ENCODE assay signal across 8 mouse cellular contexts in genomic region chr6:106799333-106800226, GRCm38 (mm10). TPM values are rescaled to one million over a fixed set of nuclear protein-coding genes. Genes with fewer than 3 reads are reported as not detected.
DNase-seq lines count a peak whose midpoint lies in the region; ATAC-seq lines count a peak whose summit lies in the region.

Crbn (minus strand) TSS chr6:106800077.

- H3K4me1 ChIP-seq in brown adipose tissue, adult 24 weeks (ENCODE audit: control insufficient read depth, insufficient read depth, insufficient read length, low read length), result peaks cover 2% of the 10 kb centered on the region; the same call in 1 of the 2 replicates
- H3K4me1 ChIP-seq in heart, embryonic 14.5 days (ENCODE audit: control insufficient read depth in 2 of 2, insufficient read depth in 2 of 2, low read length in 2 of 2), result peaks cover 0 to 11% of the 10 kb centered on the region in 2 experiments; a peak in 2 of 4 replicates
- H3K4me1 ChIP-seq in liver, embryonic 13.5 days (replicated peaks), result peaks cover 18% of the 10 kb centered on the region
- H3K4me1 ChIP-seq in stomach, embryonic 16.5 days (ENCODE audit: control insufficient read depth, insufficient read depth, low read length), result peaks cover 11% of the 10 kb centered on the region

- 1% methylated on average over 57 of the region's 57 CpGs for WGBS in heart, embryonic 14.5 days
- under 1% methylated on average over 57 of the region's 57 CpGs for WGBS in liver, embryonic 13.5 days (ENCODE audit: insufficient replicate concordance)
- WGBS in stomach, embryonic 16.5 days, result 1% methylated on average over 56 of the region's 57 CpGs

- peak within 1 kb of the TSS; percentile 90 for H3K9ac ChIP-seq in heart, embryonic 14.5 days (ENCODE audit: low read length)
- peak within 1 kb of the TSS; percentile 83 for H3K9ac ChIP-seq in liver, embryonic 13.5 days
- H3K9ac ChIP-seq in stomach, embryonic 16.5 days (ENCODE audit: low read length), result peak within 1 kb of the TSS; percentile 79

- peak within 1 kb of the TSS; percentile 96 for H3K4me2 ChIP-seq in heart, embryonic 14.5 days (ENCODE audit: low read length)
- H3K4me2 ChIP-seq in liver, embryonic 13.5 days, result peak within 1 kb of the TSS; percentile 86
- peak within 1 kb of the TSS; percentile 88 for H3K4me2 ChIP-seq in stomach, embryonic 16.5 days (ENCODE audit: low read depth, low read length)

- H3K27me3 ChIP-seq in heart, embryonic 14.5 days (ENCODE audit: control insufficient read depth, insufficient read depth, low read length), result no peaks in the 10 kb centered on the region
- H3K27me3 ChIP-seq in liver, embryonic 13.5 days, result no peaks in the 10 kb centered on the region
- H3K27me3 ChIP-seq in stomach, embryonic 16.5 days (ENCODE audit: control insufficient read depth, insufficient read depth, low read length), result no peaks in the 10 kb centered on the region

- no peak within 1 kb of the TSS for H3K27ac ChIP-seq in brown adipose tissue, adult 24 weeks (replicated peaks; ENCODE audit: low read depth, low read length)
- H3K27ac ChIP-seq in heart, embryonic 14.5 days (replicated peaks in 1 of 2; ENCODE audit: control insufficient read depth in 1 of 2, insufficient read depth in 1 of 2, low read depth in 2 of 2, low read length in 2 of 2), result no peak within 1 kb of the TSS
- peak within 1 kb of the TSS; percentile 63 for H3K27ac ChIP-seq in liver, embryonic 13.5 days
- no peak within 1 kb of the TSS for H3K27ac ChIP-seq in stomach, embryonic 16.5 days (ENCODE audit: low read length)

- H3K9me3 ChIP-seq in heart, embryonic 14.5 days (ENCODE audit: control insufficient read depth, low read length), result no peaks in the 10 kb centered on the region
- H3K9me3 ChIP-seq in liver, embryonic 13.5 days (replicated peaks), result no peaks in the 10 kb centered on the region
- H3K9me3 ChIP-seq in stomach, embryonic 16.5 days (replicated peaks; ENCODE audit: control insufficient read depth, low read length), result no peaks in the 10 kb centered on the region

- peak; percentile 97 for DNase-seq in CD4-positive, CD25-positive, alpha-beta regulatory T cell, adult 2 months (ENCODE audit: low read depth, low spot score)
- peak; percentile 53 for DNase-seq in fibroblast of lung, adult 2 months (ENCODE audit: low read depth)
- DNase-seq in kidney, postnatal 14 days, result peak; percentile 92
- peak; percentile 83 for DNase-seq in liver, embryonic 13.5 days
- DNase-seq in neural tube, embryonic 10.5 days (ENCODE audit: extremely low spot score, low spot score), result peak; percentile 91

- ATAC-seq in heart, embryonic 14.5 days (ENCODE audit: insufficient number of reproducible peaks, insufficient read depth, low FRiP score, low read depth), result peak; percentile 90
- peak; percentile 94 for ATAC-seq in liver, embryonic 13.5 days (ENCODE audit: low read depth)
- peak; percentile 92 for ATAC-seq in stomach, embryonic 16.5 days (ENCODE audit: insufficient read depth, low FRiP score)

- H3K36me3 ChIP-seq in heart, embryonic 14.5 days (ENCODE audit: control insufficient read depth, insufficient read depth, low read length), result peaks cover 14% of the 10 kb centered on the region
- peaks cover 5% of the 10 kb centered on the region; the same call in 1 of the 2 replicates for H3K36me3 ChIP-seq in liver, embryonic 13.5 days
- 0 out of 2 replicates have a peak, but pooled peaks cover 3% of the 10 kb centered on the region for H3K36me3 ChIP-seq in stomach, embryonic 16.5 days (ENCODE audit: control insufficient read depth, insufficient read depth, low read length)

- peak within 1 kb of the TSS; percentile 94 for H3K4me3 ChIP-seq in brown adipose tissue, adult 24 weeks (ENCODE audit: insufficient read depth, low read depth, low read length)
- peak within 1 kb of the TSS; percentile 87 for H3K4me3 ChIP-seq in heart, embryonic 14.5 days (ENCODE audit: control insufficient read depth in 1 of 2, insufficient read depth in 1 of 2, low read depth in 1 of 2, low read length in 2 of 2)
- H3K4me3 ChIP-seq in liver, embryonic 13.5 days (replicated peaks), result peak within 1 kb of the TSS; percentile 88
- H3K4me3 ChIP-seq in stomach, embryonic 16.5 days (replicated peaks; ENCODE audit: low read length), result peak within 1 kb of the TSS; percentile 78

RNA-seq across cellular contexts. Expression of gene Crbn, which starts in this region (rescaled TPM):
- 32.3 and 53.2 TPM in 2 replicates for polyA plus RNA-seq in brown adipose tissue, adult 24 weeks (2012; ENCODE audit: insufficient read depth, insufficient read length, missing spikeins)
- polyA plus RNA-seq in heart, embryonic 14.5 days (2014; fragmentation: Nextera tagmentation; extraction: Ambion mirVana), result 35.9 and 36.0 TPM in 2 replicates
- polyA plus RNA-seq in liver, embryonic 13.5 days (2015; fragmentation: Nextera tagmentation; extraction: Ambion mirVana), result 21.4 and 25.9 TPM in 2 replicates
- 41.7 and 42.8 TPM in 2 replicates for polyA plus RNA-seq in stomach, embryonic 16.5 days (2015; fragmentation: Nextera tagmentation; extraction: Ambion mirVana)
